Mouse (Mus musculus) frontal cortex, postnatal 10 days (tissue): ENCODE measurements around the gene Trpm8.

Source experiments
- DNase-seq, 2 experiments: peaks; one replicate each; pipeline ENCODE4 v3.0.0; 2022; ENCODE audit warnings: low spot score in 2 of 2, mixed read lengths in 1 of 2

The Trpm8 gene

GRCm38 (mm10) chr1:88247660-88248059 lies 29.8 kb upstream of the Trpm8 start:
- no peak for DNase-seq

GRCm38 (mm10) chr1:88248658-88249057 lies 28.8 kb upstream of the Trpm8 start:
- no peak for DNase-seq

DNA sequence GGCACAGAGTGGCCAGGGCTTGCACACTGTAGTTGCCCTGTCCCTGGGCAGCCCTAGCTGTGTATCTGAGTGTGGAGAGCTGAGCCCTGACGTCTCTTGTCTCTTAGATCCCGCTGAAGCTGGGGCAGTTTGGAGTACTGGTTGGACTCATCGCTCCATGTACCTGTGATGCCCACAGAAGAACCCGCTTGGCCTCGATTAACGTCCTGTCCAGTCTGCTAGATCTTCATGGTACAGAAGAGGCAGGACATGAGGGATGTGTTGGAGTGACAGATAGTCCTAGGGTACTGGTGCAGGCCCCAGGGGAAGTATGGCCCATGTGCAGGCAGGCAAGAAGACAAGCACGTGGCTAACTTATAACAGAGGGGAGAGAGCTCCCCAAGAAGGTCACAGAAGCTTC lies 27.9 kb upstream of the Trpm8 start:
- no peak for DNase-seq

GRCm38 (mm10) chr1:88250023-88250422 lies 27.4 kb upstream of the Trpm8 start:
- no peak for DNase-seq

DNA sequence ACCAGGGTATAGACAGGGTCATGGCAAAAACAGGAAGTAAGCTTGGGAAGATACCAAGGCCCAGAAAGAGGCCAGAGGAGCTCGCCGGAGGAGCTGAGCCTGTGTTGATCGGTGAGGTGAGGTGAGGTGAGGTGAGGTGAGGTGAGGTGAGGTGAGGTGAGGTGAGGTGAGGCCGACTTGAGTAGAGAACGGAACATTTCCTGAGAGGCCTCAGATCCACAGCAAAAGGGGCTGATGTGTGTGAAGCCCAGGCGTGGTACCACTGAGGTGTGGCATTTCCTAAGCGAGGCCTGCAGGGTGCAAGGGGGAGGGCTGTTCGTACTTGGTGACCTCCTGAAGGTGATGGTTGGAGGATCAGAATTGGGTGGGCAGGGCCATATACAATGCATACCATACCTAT lies 24.4 kb upstream of the Trpm8 start:
- DNase-seq = no peak

DNA sequence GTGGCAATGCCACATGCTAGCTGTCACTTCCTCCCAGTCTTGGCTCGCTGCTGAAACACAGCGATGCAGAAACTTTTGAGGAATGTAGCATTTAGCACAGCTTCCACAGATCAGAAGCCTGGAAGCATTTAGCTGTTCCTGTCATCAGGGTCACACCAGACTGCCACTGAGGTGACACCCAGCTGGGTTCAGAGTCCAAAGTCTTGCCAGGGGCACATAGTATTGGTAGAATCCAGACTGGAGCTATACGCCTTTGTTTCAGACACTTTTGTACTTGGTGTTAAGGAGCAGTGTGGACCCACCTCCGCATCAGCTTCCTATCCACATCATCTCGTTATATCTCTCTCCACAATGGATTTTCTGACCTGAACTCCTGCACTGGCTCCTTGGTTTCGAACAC lies 23.9 kb upstream of the Trpm8 start:
- DNase-seq = no peak

DNA sequence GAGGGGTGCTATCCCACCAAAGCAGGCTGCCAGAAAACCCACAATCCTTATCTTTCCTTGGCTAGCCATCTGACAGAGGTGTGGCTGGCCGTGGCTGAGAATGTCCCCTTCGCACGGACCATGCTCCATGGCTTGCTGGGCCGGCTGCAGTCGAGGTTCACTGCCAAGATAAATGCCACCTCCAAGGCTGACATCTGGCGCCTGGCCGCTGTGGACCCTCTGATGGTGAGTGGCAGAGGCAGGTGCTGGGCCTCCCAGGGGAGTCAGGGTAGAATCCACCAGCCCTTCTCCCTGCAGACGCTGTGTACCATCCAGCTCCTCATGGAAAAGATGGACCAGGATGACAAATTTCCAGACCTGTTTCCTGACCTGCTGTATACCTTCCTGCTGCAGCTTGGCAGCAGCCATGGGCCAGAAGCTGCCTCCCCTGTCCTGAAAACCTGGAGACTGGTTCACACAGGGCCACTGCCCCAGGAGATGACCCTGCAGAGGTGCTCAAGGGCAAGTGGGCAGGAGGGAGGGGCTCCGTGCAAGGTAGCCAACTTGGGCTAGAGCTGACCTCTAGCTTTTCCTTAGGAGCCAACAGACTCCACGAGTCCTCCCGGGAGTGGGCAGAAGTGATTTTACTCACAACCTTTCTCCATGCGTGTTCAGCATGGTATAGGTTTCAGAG lies 22.5 kb upstream of the Trpm8 start:
- DNase-seq = no peak

DNA sequence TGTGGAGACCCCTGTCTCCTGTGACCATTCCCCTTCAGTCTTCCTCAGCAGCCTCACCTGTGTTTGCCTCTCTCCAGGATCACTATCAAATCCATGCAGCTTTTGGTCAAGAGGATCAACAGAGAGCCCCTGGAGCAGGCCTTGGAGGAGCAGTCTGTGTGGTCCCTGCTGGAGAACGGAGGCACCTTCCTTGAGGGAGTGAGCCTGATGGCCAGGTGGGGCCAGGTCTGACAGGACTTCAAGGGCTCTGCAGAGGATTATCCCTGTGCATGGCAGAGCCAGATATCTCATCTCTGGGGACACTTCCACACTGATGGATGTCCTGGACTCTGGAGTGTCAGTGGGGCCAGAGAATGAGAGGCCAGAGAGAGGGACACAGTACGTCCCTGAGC lies 22.0 kb upstream of the Trpm8 start:
- DNase-seq = no peak

DNA sequence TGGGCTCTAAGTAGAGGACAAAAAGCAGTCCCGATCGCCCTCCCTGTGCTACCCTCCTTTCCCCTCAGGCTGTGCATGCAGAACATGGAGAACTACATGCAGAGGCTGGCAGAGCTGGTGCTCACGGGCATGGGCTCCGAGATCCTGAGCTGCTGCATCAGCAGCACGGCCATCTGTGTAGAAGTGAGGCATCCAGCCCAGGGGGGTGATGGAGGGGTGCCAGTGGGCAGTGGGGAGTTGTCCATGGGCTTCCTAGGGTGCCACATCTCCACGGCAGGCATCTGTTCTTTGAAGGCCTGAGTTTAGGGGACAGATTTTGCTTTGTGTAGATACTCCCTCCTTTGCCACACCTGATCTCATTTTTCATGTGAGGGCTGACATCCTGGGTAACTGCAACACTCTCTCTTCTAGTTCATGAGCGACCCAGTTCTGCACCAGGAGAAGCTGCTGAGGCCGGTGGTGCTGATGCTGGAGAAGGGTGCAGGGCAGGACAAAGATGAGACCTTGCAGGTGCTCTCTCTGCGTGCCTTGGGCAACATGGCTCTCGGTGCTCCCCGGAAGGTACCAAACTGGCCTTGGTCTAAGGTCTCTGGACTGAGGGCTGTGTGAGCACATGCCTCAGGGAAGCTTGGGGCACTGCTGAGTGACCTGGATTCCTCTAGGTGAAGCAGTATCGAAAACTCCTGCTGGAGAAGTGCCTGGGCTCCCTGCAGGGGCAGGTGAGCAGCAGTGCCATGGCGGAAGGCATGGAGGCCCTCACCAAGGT lies 21.3 kb upstream of the Trpm8 start:
- DNase-seq = no peak

GRCm38 (mm10) chr1:88256886-88257663 lies 20.4 kb upstream of the Trpm8 start:
- no peak for DNase-seq

GRCm38 (mm10) chr1:88257681-88258080 lies 19.8 kb upstream of the Trpm8 start:
- no peak for DNase-seq

DNA sequence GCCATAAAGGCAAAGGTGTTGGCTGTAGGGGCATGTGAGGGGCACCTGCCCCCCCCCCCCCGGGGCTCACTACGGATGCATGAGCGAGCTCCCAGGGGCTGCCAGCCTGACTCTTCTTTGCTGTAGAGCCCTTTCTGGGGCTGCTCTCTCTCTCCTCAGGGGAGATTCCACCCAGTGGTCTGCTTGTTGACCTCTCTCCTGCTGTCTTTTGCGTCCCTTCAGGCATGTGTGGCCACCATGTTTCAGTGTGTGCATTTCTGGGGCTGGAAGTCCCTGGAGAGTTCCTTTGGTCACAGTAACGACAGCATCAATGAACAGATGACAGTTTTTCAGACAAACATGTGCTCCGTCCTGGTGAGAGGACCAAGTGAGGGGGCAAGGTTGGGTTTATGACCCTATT lies 19.1 kb upstream of the Trpm8 start:
- peak in 1 of 2 experiments; percentile 17 for DNase-seq

- no peak for DNase-seq
These were observed 18.4 kb upstream of the Trpm8 start for GRCm38 (mm10) chr1:88258881-88259642.

DNA sequence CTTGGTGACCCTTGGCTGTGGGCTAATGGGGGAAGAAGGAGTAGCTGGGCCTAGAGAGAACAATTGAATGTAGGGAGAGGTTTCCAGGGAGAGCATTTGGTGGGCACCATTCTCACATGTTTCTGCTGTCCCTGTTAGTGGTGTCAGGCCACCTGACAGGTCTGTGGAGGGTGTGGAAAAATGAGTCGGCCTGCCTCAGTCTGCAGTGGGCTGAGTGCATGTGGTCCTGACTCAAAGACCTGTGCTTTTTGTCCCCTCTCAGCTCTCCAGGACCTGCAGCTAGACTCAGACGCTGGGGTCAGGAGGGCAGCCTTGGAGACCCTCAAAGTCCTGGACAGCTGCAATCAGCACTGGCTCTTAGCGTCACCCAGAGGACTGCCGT lies 17.8 kb upstream of the Trpm8 start:
- no peak for DNase-seq

DNA sequence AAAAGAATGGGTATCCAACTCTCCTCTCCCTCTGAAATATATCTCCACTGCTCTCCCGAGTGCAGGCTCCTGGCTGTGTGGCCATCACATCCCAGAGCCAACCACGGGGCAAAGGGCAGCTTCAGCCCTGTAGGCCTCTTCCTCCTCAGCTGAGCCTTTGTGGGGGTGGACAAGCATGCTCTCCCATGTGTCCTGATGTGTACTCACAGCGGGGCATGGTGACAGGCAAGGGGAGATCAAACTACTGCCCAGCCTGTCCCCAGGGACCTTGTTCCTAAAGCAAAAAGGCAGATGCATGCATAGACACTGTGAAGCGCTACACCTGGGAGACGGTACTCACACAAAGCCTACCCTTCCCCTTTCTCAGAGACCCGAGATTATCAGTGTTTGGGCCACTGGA lies 17.3 kb upstream of the Trpm8 start:
- no peak for DNase-seq

GRCm38 (mm10) chr1:88260604-88261377 lies 16.7 kb upstream of the Trpm8 start:
- no peak for DNase-seq

- no peak for DNase-seq
These were observed 15.8 kb upstream of the Trpm8 start for GRCm38 (mm10) chr1:88261706-88262105.

DNA sequence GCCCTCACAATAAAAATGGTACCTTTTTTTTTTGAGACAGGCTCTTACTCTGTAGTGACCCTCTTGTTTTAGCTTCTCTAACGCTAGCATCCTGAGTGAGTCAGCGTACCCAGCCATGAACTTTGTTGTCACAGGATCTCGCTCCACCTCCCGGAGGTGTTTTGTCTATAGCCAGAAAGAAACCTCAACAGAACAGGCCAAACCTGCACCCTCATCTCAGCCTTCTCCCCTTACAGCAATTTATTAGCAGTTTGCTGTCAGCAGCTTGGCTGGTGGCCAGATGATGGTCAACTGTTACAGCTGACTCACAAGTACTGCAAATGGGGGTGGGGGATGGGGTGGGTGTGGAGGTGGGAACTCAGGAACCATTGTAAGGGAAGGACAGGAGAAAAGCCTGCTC lies 15.2 kb upstream of the Trpm8 start:
- no peak for DNase-seq

- DNase-seq = no peak
These were observed 14.5 kb upstream of the Trpm8 start for GRCm38 (mm10) chr1:88262961-88263360.

DNA sequence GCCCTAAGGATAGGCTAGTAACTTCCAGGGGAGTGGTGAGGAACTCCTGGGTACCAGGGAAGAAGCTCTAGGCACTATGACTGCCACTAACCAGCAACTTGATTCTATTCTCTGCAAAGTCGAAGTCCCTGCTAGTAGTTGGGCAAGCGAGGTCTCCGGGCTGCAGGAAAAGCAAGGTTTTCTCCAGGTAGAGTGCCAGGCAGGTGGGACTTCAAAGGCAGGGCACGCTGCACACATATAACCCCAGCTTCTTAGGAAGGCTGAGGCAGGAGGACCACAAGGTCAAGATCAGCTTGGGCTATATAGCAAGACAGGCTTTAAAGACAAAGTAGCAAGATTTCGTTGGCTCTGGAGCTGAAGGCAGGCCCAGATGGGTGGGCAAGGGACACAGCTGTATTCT lies 13.7 kb upstream of the Trpm8 start:
- DNase-seq = no peak

- DNase-seq = no peak
These were observed 13.1 kb upstream of the Trpm8 start for GRCm38 (mm10) chr1:88264237-88264868.
